Mouse (Mus musculus) macrophage (primary cell): ENCODE measurements around the gene Tctex1d1. TPM values are rescaled to one million over a fixed set of nuclear protein-coding genes. Genes with fewer than 3 reads are reported as not detected.

ENCODE experiments used
- H3K27ac ChIP-seq: fragments of 350-480 bp; formaldehyde crosslinking; 2 replicates; pipeline ENCODE4 v1.9.0; 2021
- H3K36me3 ChIP-seq: fragments of 350-480 bp; formaldehyde crosslinking; 2 replicates; pipeline ENCODE4 v1.9.0; 2021; ENCODE audit errors: inconsistent target
- H3K4me3 ChIP-seq: fragments of 350-480 bp; formaldehyde crosslinking; 2 replicates; pipeline ENCODE4 v1.9.0; 2021; ENCODE audit errors: inconsistent target
- H3K79me2 ChIP-seq: fragments of 350-480 bp; formaldehyde crosslinking; 2 replicates; pipeline ENCODE4 v1.9.0; 2021; ENCODE audit errors: inconsistent target
- WGBS: methylation state at CpG from one replicate; pipeline ENCODE4 v1.1.7; 2026; ENCODE audit warnings: inconsistent platforms; ENCODE audit not compliant: missing documents; 5-methylcytosine and 5-hydroxymethylcytosine counted together
- polyA plus RNA-seq: library from polyadenylated mRNA; stranded (reverse); fragments of 250-400 nt; gene quantifications from 3 replicates; pipeline ENCODE4 v1.2.4, GENCODE M21; 2018; ENCODE audit warnings: inconsistent platforms

Tctex1d1 gene
- polyA plus RNA-seq, 1 experiment from 2014 or later = not detected

- Histone ChIP-seq H3K36me3 (no peaks in the 10 kb centered on the region), H3K4me3 (no peak overlapping the region), H3K27ac (no peak overlapping the region), H3K79me2 (no peaks in the 10 kb centered on the region)
- whole genome bisulfite sequencing = 72% methylated on average over 12 of the region's 12 CpGs
These were observed 1.8 kb upstream of the Tctex1d1 start for GRCm38 (mm10) chr4:102976290-102977275.

GRCm38 (mm10) chr4:102977778-102978321 lies 556 bp upstream of the Tctex1d1 start:
- Histone ChIP-seq H3K27ac (no peak overlapping the region), H3K79me2 (no peaks in the 10 kb centered on the region), H3K36me3 (no peaks in the 10 kb centered on the region), H3K4me3 (no peak overlapping the region)
- WGBS = 61% methylated on average over 16 of the region's 16 CpGs

GRCm38 (mm10) chr4:102979385-102979784 lies 979 bp downstream of the Tctex1d1 start:
- H3K79me2 ChIP-seq = no peaks in the 10 kb centered on the region
- WGBS = 23% methylated on average over 5 of the region's 5 CpGs
- H3K36me3 ChIP-seq = no peaks in the 10 kb centered on the region
- H3K4me3 ChIP-seq = peak overlapping the region; percentile 26
- no peak overlapping the region for H3K27ac ChIP-seq

- Histone ChIP-seq H3K4me3 (no peak overlapping the region), H3K27ac (no peak overlapping the region), H3K36me3 (no peaks in the 10 kb centered on the region), H3K79me2 (no peaks in the 10 kb centered on the region)
- WGBS = 60% methylated on average over 8 of the region's 8 CpGs
These were observed 3.3 kb downstream of the Tctex1d1 start for GRCm38 (mm10) chr4:102981709-102982108.

GRCm38 (mm10) chr4:102986173-102986572 lies 7.8 kb downstream of the Tctex1d1 start:
- H3K36me3 ChIP-seq = no peaks in the 10 kb centered on the region
- no peak overlapping the region for H3K27ac ChIP-seq
- 82% methylated on average over 7 of the region's 7 CpGs for WGBS
- H3K79me2 ChIP-seq = no peaks in the 10 kb centered on the region
- no peak overlapping the region for H3K4me3 ChIP-seq

GRCm38 (mm10) chr4:102986917-102987316 lies 8.5 kb downstream of the Tctex1d1 start:
- WGBS = 0% methylated on average over 2 of the region's 2 CpGs
- H3K4me3 ChIP-seq = no peak overlapping the region
- H3K36me3 ChIP-seq = no peaks in the 10 kb centered on the region
- H3K27ac ChIP-seq = no peak overlapping the region
- H3K79me2 ChIP-seq = no peaks in the 10 kb centered on the region

- WGBS = 93% methylated on average over 4 of the region's 4 CpGs
These were observed 8.9 kb downstream of the Tctex1d1 start for GRCm38 (mm10) chr4:102987325-102987724.

GRCm38 (mm10) chr4:102987756-102988155 lies 9.3 kb downstream of the Tctex1d1 start:
- H3K27ac ChIP-seq = no peak overlapping the region
- 93% methylated on average over 2 of the region's 2 CpGs for WGBS
- H3K36me3 ChIP-seq = no peaks in the 10 kb centered on the region
- H3K79me2 ChIP-seq = no peaks in the 10 kb centered on the region
- no peak overlapping the region for H3K4me3 ChIP-seq

More at GRCm38 (mm10) chr4:102987325-102987724, 8.9 kb downstream of the Tctex1d1 start:
- no peak overlapping the region for H3K4me3 ChIP-seq
- no peak overlapping the region for H3K27ac ChIP-seq
- H3K79me2 ChIP-seq = no peaks in the 10 kb centered on the region
- H3K36me3 ChIP-seq = no peaks in the 10 kb centered on the region

- Histone ChIP-seq H3K79me2 (no peaks in the 10 kb centered on the region), H3K27ac (no peak overlapping the region), H3K4me3 (no peak overlapping the region), H3K36me3 (no peaks in the 10 kb centered on the region)
- 83% methylated on average over 6 of the region's 6 CpGs for WGBS
These were observed 10.1 kb downstream of the Tctex1d1 start for GRCm38 (mm10) chr4:102988526-102988925.

- Histone ChIP-seq H3K36me3 (no peaks in the 10 kb centered on the region), H3K79me2 (no peaks in the 10 kb centered on the region), H3K27ac (no peak overlapping the region), H3K4me3 (no peak overlapping the region)
- 83% methylated on average over 5 of the region's 5 CpGs for WGBS
These were observed 11.0 kb downstream of the Tctex1d1 start for GRCm38 (mm10) chr4:102989391-102989790.

GRCm38 (mm10) chr4:102990016-102990415 lies 11.6 kb downstream of the Tctex1d1 start:
- WGBS = 87% methylated on average over 4 of the region's 4 CpGs
- no peak overlapping the region for H3K4me3 ChIP-seq
- H3K36me3 ChIP-seq = no peaks in the 10 kb centered on the region
- no peak overlapping the region for H3K27ac ChIP-seq
- H3K79me2 ChIP-seq = no peaks in the 10 kb centered on the region

- no peaks in the 10 kb centered on the region for H3K36me3 ChIP-seq
- H3K4me3 ChIP-seq = no peak overlapping the region
- H3K27ac ChIP-seq = no peak overlapping the region
- WGBS = 83% methylated on average over 11 of the region's 11 CpGs
- no peaks in the 10 kb centered on the region for H3K79me2 ChIP-seq
These were observed 12.4 kb downstream of the Tctex1d1 start for GRCm38 (mm10) chr4:102990595-102991340.

- Histone ChIP-seq H3K36me3 (no peaks in the 10 kb centered on the region), H3K4me3 (no peak overlapping the region), H3K79me2 (no peaks in the 10 kb centered on the region), H3K27ac (no peak overlapping the region)
- 97% methylated on average over 3 of the region's 3 CpGs for WGBS
These were observed 13.3 kb downstream of the Tctex1d1 start for GRCm38 (mm10) chr4:102991685-102992084.

GRCm38 (mm10) chr4:103004681-103005080 lies 26.3 kb downstream of the Tctex1d1 start:
- Histone ChIP-seq H3K36me3 (no peaks in the 10 kb centered on the region), H3K4me3 (no peak overlapping the region)
- WGBS = 68% methylated on average over 4 of the region's 4 CpGs

More at GRCm38 (mm10) chr4:103004681-103005080, 26.3 kb downstream of the Tctex1d1 start:
- Histone ChIP-seq H3K27ac (no peak overlapping the region), H3K79me2 (no peaks in the 10 kb centered on the region)
